Mouse (Mus musculus): Measurements from ENCODE around the gene Slc30a10.

The Slc30a10 gene

GRCm38 (mm10) chr1:185516041-185516440 is 61.4 kb downstream of the Slc30a10 start:
- DNase-seq (ENCODE audit: low read depth in 1 of 2, low spot score in 2 of 2): no peak

- DNase-seq (ENCODE audit: low read depth in 1 of 2, low spot score in 2 of 2): no peak
Observed at GRCm38 (mm10) chr1:185517566-185517965, 62.9 kb downstream of the Slc30a10 start.

All from monocyte, adult 2 months (primary cell).